Mouse (Mus musculus) megakaryocyte, embryonic 14.5 days (primary cell): ENCODE measurements around the gene Cryba1.

Experiments
- FLI1 ChIP-seq: IDR thresholded peaks from 2 replicates; pipeline ENCODE4 v1.6.1; 2012; ENCODE audit warnings: low read length, inconsistent platforms, mixed read lengths
- GATA1 ChIP-seq: IDR thresholded peaks from 3 replicates; pipeline ENCODE4 v1.6.1; 2012; ENCODE audit warnings: mixed read lengths, low read length, inconsistent platforms, borderline replicate concordance

- TF ChIP-seq GATA1 (no peak), FLI1 (no peak)
These were observed 37.4 kb downstream of the Cryba1 start for GRCm38 (mm10) chr11:77687541-77688131.
